Mouse (Mus musculus) liver, embryonic 11.5 days (tissue): ENCODE measurements around the gene Pum2. TPM values are rescaled to one million over a fixed set of nuclear protein-coding genes. Genes with fewer than 3 reads are reported as not detected.
"Not testable (repeated sequence)": the region's sequence is repeated elsewhere in the genome, so short reads cannot be mapped to it uniquely, and the experiment has no call there.

ENCODE experiments used
- ATAC-seq: fragments of 200-750 bp; cut with Nextera tagmentation; replicated peaks from 2 replicates; pipeline ENCODE4 v1.8.0; 2017; ENCODE audit warnings: moderate number of reproducible peaks, mild to moderate bottlenecking, moderate TSS enrichment, moderate library complexity; ENCODE audit not compliant: low FRiP score
- DNase-seq: peaks from one replicate; pipeline ENCODE4 v3.0.0-alpha.2; 2017; ENCODE audit warnings: low spot score
- H3K27ac ChIP-seq: fragments of 300-500 bp; sonication (generic); 2 replicates; pipeline ENCODE4 v1.5.1; 2014; ENCODE audit warnings: mild to moderate bottlenecking, low read depth, low read length, control low read depth
- H3K27me3 ChIP-seq: fragments of 300-500 bp; sonication (generic); replicated peaks from 2 replicates; pipeline ENCODE4 v1.6.1; 2014; ENCODE audit warnings: low read length, mixed read lengths; ENCODE audit not compliant: control insufficient read depth, insufficient read depth
- H3K36me3 ChIP-seq: fragments of 300-500 bp; sonication (generic); 2 replicates; pipeline ENCODE4 v1.6.1; 2014; ENCODE audit warnings: mild to moderate bottlenecking, low read length, moderate library complexity, mixed read lengths; ENCODE audit not compliant: control insufficient read depth, insufficient read depth
- H3K4me1 ChIP-seq: fragments of 300-500 bp; sonication (generic); replicated peaks from 2 replicates; pipeline ENCODE4 v1.6.1; 2014; ENCODE audit warnings: low read length, mixed read lengths; ENCODE audit not compliant: control insufficient read depth, insufficient read depth
- H3K4me2 ChIP-seq: fragments of 300-500 bp; sonication (generic); 2 replicates; pipeline ENCODE4 v1.6.1; 2014; ENCODE audit warnings: mild to moderate bottlenecking, control low read depth, moderate library complexity
- H3K4me3 ChIP-seq: fragments of 300-500 bp; sonication (generic); 2 replicates; pipeline ENCODE4 v1.5.1; 2014; ENCODE audit warnings: low read depth, low read length, control low read depth
- H3K9ac ChIP-seq: fragments of 300-500 bp; sonication (generic); 2 replicates; pipeline ENCODE4 v1.6.1; 2014; ENCODE audit warnings: low read depth, low read length, control low read depth
- H3K9me3 ChIP-seq: fragments of 300-500 bp; sonication (generic); 2 replicates; pipeline ENCODE4 v1.6.1; 2016; ENCODE audit warnings: low read length, inconsistent platforms, mixed read lengths; ENCODE audit not compliant: control insufficient read depth
- WGBS: fragments of 180-500 bp; shearing (Covaris S2); extraction: QIAGEN DNeasy Blood & Tissue Kit; methylation state at CpG from one replicate; pipeline ENCODE4 v1.1.7; 2014; 5-methylcytosine and 5-hydroxymethylcytosine counted together
- polyA plus RNA-seq: library from polyadenylated mRNA; unstranded; fragments of >200 nt; fragmentation: Nextera tagmentation; extraction: Ambion mirVana; gene quantifications from 2 replicates; pipeline ENCODE4 v1.2.1, GENCODE M21; 2014

Gene Pum2
- polyA plus RNA-seq, 1 experiment from 2014 or later: 47.3 TPM

- H3K9me3 ChIP-seq: no peaks in the 10 kb centered on the region
- H3K4me1 ChIP-seq: no peaks in the 10 kb centered on the region
- peak overlapping the region; percentile 78 for H3K4me2 ChIP-seq
- no peaks in the 10 kb centered on the region for H3K36me3 ChIP-seq
- H3K9ac ChIP-seq: peak overlapping the region; percentile 97
- H3K27ac ChIP-seq: peak overlapping the region; percentile 92
- H3K27me3 ChIP-seq: no peaks in the 10 kb centered on the region
- H3K4me3 ChIP-seq: peak overlapping the region; percentile 83
- ATAC-seq: peak; percentile 97
- DNase-seq: peak; percentile 99
- WGBS: under 1% methylated on average over 46 of the region's 47 CpGs
Measured at GRCm38 (mm10) chr12:8640711-8641424, 33.1 kb upstream of the Pum2 start.

GRCm38 (mm10) chr12:8641425-8641735 is 32.6 kb upstream of the Pum2 start:
- H3K36me3 ChIP-seq: no peaks in the 10 kb centered on the region
- 10% methylated on average over 10 of the region's 10 CpGs for WGBS
- peak overlapping the region; percentile 97 for H3K9ac ChIP-seq
- H3K9me3 ChIP-seq: no peaks in the 10 kb centered on the region
- H3K27me3 ChIP-seq: no peaks in the 10 kb centered on the region
- no peak overlapping the region for H3K27ac ChIP-seq
- H3K4me1 ChIP-seq: no peaks in the 10 kb centered on the region
- no peak for ATAC-seq
- H3K4me3 ChIP-seq: peak overlapping the region; percentile 83
- peak overlapping the region; percentile 78 for H3K4me2 ChIP-seq
- DNase-seq: no peak

DNA sequence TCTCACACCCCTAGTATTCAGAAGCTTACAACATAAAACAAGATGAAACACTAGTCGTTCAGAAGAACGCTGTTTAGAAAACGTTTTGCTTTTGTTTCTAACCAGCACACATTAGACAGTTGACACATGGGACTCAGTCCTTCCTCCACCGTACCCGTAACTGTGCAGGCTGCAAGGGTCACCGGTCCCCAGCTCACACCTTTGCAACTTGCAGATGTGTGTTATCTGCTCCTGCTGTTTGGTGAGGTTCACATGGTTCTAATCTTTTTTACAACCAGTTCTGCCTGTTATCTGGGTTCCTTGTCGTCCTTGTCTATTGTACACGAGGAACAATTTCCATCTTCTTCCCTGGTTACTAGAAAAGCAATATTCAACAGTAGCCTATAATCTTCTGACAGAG is 25.7 kb upstream of the Pum2 start:
- not testable (repeated sequence) for H3K9me3 ChIP-seq, H3K27ac ChIP-seq, H3K36me3 ChIP-seq, H3K27me3 ChIP-seq, H3K4me1 ChIP-seq, H3K4me3 ChIP-seq, H3K9ac ChIP-seq, H3K4me2 ChIP-seq, DNase-seq
- ATAC-seq: peak; percentile 82
- WGBS: 41% methylated on average over 8 of the region's 8 CpGs

DNA sequence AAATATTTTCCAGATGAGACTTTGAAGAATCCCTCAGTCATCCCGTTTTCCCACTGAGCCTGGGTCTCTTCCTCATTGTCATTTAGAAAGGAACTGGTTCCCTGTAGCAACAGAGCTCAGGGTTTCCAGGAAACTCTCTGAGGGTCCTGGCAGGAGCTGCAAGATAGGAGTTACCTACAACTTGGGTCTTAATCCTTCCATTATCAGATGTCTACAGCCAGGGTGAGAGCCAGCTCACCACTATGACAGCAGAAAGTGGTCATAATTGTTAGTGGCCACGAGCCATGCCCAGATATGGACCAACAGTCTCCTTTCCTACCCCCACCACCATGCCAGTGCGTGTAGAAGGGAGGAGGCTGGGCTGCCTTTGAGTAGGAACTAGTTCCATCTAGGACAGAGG is 23.9 kb upstream of the Pum2 start:
- H3K9me3 ChIP-seq, H3K4me2 ChIP-seq, H3K4me1 ChIP-seq, H3K27ac ChIP-seq, H3K27me3 ChIP-seq, H3K9ac ChIP-seq, H3K4me3 ChIP-seq, DNase-seq, H3K36me3 ChIP-seq: not testable (repeated sequence)
- peak; percentile 69 for ATAC-seq
- 51% methylated on average over 3 of the region's 3 CpGs for WGBS

DNA sequence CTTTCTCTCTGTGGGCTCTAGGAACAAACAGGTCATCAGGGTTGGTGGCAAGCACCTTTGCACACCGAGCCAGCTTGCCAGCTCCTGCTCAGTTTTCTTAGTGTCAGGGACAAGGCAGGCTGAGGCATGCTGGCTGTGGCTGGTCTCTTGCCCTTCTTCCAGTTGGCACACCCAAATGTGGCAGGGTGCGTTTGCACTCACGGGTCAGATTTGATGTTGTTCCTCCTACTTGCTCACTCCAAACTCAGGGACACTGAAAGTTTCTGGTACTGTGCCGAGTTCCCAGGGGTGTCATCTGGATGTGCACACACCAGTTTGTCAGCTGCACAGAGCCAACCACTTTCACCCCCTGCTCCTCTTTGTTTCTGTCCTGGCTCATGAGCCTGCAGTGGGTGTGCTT is 17.3 kb upstream of the Pum2 start:
- H3K4me3 ChIP-seq: no peak overlapping the region
- no peak overlapping the region for H3K9ac ChIP-seq
- 0 out of 2 replicates have a peak, but pooled peaks cover 2% of the 10 kb centered on the region for H3K4me1 ChIP-seq
- no peak for DNase-seq
- H3K27me3 ChIP-seq: no peaks in the 10 kb centered on the region
- H3K4me2 ChIP-seq: no peak overlapping the region
- WGBS: 79% methylated on average over 4 of the region's 4 CpGs
- no peak for ATAC-seq
- no peak overlapping the region for H3K27ac ChIP-seq
- no peaks in the 10 kb centered on the region for H3K36me3 ChIP-seq
- no peaks in the 10 kb centered on the region for H3K9me3 ChIP-seq

DNA sequence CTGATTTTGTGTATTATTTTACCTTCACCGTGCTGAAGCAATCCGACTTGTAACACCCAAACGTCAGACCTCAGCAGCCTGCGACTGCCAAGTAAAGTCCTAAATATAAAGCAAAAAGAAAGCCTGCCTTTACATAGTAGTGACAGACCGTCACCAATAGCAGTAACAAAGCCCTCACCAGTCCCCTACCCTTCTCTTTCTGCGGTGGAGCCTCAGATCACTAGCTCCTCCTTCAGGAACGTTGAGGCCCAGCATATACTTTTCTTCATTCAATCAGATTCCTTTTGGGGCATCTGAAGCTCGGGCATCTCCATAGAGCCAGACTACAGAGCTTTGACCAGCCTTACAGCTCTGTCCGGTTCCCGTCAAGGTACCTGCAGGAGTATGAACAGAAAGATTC is 16.8 kb upstream of the Pum2 start:
- 71% methylated on average over 10 of the region's 10 CpGs for whole genome bisulfite sequencing
- no peaks in the 10 kb centered on the region for H3K27me3 ChIP-seq
- no peaks in the 10 kb centered on the region for H3K9me3 ChIP-seq
- H3K9ac ChIP-seq: no peak overlapping the region
- H3K4me2 ChIP-seq: no peak overlapping the region
- no peaks in the 10 kb centered on the region for H3K36me3 ChIP-seq
- no peak overlapping the region for H3K4me3 ChIP-seq
- H3K4me1 ChIP-seq: 0 out of 2 replicates have a peak, but pooled peaks cover 2% of the 10 kb centered on the region
- no peak for ATAC-seq
- no peak overlapping the region for H3K27ac ChIP-seq
- DNase-seq: no peak

DNA sequence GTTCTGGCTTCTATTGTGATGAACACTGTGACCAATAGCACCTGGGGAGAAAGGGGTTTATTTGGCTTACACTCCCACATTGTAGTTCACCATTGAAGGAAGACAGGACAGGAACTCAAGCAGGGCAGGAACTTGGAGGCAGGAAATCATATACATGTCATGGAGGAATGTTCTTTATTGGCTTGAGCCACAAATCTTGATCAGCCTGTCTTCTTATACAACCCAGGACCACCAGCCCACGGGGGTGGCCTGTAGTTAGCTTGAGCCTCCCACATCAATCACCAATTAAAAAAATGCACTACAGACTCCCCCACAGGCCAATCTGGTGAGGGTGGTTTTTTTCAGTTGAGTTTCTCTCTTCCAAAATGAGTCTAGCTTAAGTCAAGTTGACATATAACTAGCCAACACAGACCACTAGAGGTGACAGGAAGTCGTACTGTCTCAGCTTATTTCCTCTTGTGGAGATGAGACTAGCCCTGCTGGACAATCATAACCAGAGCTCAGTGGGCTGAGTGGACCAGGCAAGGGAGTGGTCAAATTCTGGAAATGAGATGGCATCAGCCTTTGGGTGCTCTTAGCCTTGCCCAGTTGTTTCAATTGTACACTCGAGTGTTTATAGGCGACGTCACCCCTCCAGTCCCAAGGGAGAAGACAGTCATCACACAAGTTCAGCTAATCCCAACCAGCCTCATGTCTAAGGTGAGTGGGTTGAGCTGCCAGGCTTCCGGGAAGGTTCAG is 16.1 kb upstream of the Pum2 start:
- H3K27me3 ChIP-seq: no peaks in the 10 kb centered on the region
- no peaks in the 10 kb centered on the region for H3K36me3 ChIP-seq
- H3K9me3 ChIP-seq: no peaks in the 10 kb centered on the region
- H3K4me3 ChIP-seq: no peak overlapping the region
- H3K9ac ChIP-seq: no peak overlapping the region
- H3K4me1 ChIP-seq: 0 out of 2 replicates have a peak, but pooled peaks cover 2% of the 10 kb centered on the region
- DNase-seq (no peak), ATAC-seq (no peak)
- 77% methylated on average over 6 of the region's 6 CpGs for WGBS
- no peak overlapping the region for H3K27ac ChIP-seq
- H3K4me2 ChIP-seq: no peak overlapping the region

GRCm38 (mm10) chr12:8659406-8660279 is 14.3 kb upstream of the Pum2 start:
- H3K27me3 ChIP-seq: no peaks in the 10 kb centered on the region
- no peaks in the 10 kb centered on the region for H3K36me3 ChIP-seq
- no peak overlapping the region for H3K4me3 ChIP-seq
- no peak overlapping the region for H3K27ac ChIP-seq
- peak overlapping the region; percentile 20; the same call in 1 of the 2 replicates for H3K4me2 ChIP-seq
- WGBS: 56% methylated on average over 15 of the region's 15 CpGs
- no peak for DNase-seq
- 0 out of 2 replicates have a peak, but pooled peaks cover 2% of the 10 kb centered on the region for H3K4me1 ChIP-seq
- ATAC-seq: no peak
- no peak overlapping the region for H3K9ac ChIP-seq
- H3K9me3 ChIP-seq: no peaks in the 10 kb centered on the region
